Mouse (Mus musculus): Measurements from ENCODE around the gene Adrm1. TPM values are rescaled to one million over a fixed set of nuclear protein-coding genes. Genes with fewer than 3 reads are reported as not detected.
A peak's percentile ranks its signal among the peaks of the same experiment; 100 is the strongest.

Adrm1 gene
- total and polyA plus RNA-seq, 3 experiments, result 116 to 148 (median 127) TPM

DNA sequence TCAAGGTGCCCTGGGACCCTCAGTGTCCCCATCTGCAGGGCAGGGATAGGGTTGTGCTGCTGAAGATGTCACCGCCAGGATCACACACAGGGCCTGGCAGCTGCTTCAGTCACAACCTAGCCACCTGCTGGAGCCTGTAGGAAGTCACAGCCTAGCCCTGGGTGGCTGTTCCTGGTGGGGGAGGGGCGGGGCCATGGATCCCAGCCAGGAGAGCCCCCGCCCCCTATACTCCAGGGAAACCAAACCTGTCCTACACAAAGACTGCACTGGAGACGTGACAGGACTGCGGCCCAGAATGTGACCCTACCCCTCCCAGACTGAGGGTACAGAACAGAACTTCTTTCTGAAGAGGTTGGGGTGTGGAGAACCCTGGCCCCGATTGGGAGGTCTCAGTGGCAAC is 51.0 kb downstream of the Adrm1 start:
- Histone ChIP-seq H3K27me3 (replicated peaks) (peaks cover 93% of the 10 kb centered on the region), H3K4me1 (ENCODE audit: control insufficient read depth in 1 of 2, insufficient read depth in 2 of 2) (peaks cover 2 to 4% of the 10 kb centered on the region in 2 experiments; a peak in 2 of 4 replicates), H3K4me2 (ENCODE audit: insufficient read depth, low read depth, poor library complexity, severe bottlenecking) (no peak overlapping the region), H3K9me3 (replicated peaks; ENCODE audit: low read length) (no peaks in the 10 kb centered on the region), H3K27ac (ENCODE audit: insufficient read depth, low read depth) (no peak overlapping the region), H3K4me3 (replicated peaks in 1 of 3; ENCODE audit: low read depth in 2 of 3, low read length in 2 of 3, poor library complexity in 1 of 3) (no peak overlapping the region), H3K9ac (ENCODE audit: insufficient read depth, low read depth) (no peak overlapping the region), H3K79me2 (replicated peaks; ENCODE audit: control insufficient read depth, extremely low read depth, insufficient read depth, poor library complexity, severe bottlenecking) (no peaks in the 10 kb centered on the region), H3K36me3 (replicated peaks in 1 of 2; ENCODE audit: control insufficient read depth in 1 of 2, insufficient read depth in 1 of 2, low read length in 1 of 2) (no peaks in the 10 kb centered on the region)
- no peak for DNase-seq (ENCODE audit: extremely low read depth)
- TF ChIP-seq SMC3 (IDR thresholded peaks at IDR 0.05; ENCODE audit: low read depth, low read length) (peak; percentile 15; the same call in 1 of the 2 replicates), USF2 (conservative IDR thresholded peaks at IDR 0.05; ENCODE audit: low read depth, low read length) (no peak), CHD1 (IDR thresholded peaks at IDR 0.05; ENCODE audit: low read depth, low read length) (no peak), JUND (conservative IDR thresholded peaks at IDR 0.05; ENCODE audit: low read depth, low read length) (no peak), POLR2AphosphoS2 (IDR thresholded peaks at IDR 0.05; ENCODE audit: low read depth, low read length) (no peak), CTCF (conservative IDR thresholded peaks at IDR 0.05 in 1 of 2, IDR thresholded peaks at IDR 0.05 in 1 of 2; ENCODE audit: low read depth in 2 of 2, low read length in 2 of 2) (peak in 1 of 2 experiments; percentile 36; a peak in 2 of 4 replicates), MAX (IDR thresholded peaks at IDR 0.05; ENCODE audit: low read length) (no peak), CHD2 (IDR thresholded peaks at IDR 0.05; ENCODE audit: low read length) (no peak), MAFK (IDR thresholded peaks at IDR 0.05; ENCODE audit: insufficient replicate concordance, low read length) (no peak)
- in situ Hi-C loops (cut with MboI; ENCODE audit: low pct_ligation_motif_present, low pct_unique_long_range_greater_than_20kb, low sequenced_read_pairs) (no loop called here), dilution Hi-C loops (cut with MboI; ENCODE audit: extremely low pct_ligation_motif_present, extremely low pct_unique_long_range_greater_than_20kb, low sequenced_read_pairs) (no loop called here)

DNA sequence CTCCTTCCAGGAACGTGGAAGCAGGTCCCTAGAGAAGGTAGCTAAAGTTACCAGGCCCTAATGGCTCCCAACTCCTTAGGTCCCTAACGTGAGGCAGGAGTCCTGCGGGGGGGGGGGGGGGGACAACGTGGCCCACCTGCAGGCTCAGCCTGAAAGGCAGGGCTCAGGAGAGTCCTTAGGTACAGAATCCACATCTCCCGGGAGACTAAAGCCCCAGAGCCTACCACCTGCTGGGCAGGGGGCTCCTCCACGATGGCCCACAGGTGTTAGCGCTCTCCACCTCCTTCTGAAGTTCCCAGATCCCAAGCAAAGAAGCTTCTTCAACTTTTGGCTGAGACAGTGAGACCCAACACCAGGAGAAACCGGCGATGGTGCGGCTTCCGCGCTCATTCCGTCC is 53.4 kb downstream of the Adrm1 start:
- no peak overlapping the region for H3K4me2 ChIP-seq (ENCODE audit: insufficient read depth, low read depth, poor library complexity, severe bottlenecking)
- dilution Hi-C loops (cut with MboI; ENCODE audit: extremely low pct_ligation_motif_present, extremely low pct_unique_long_range_greater_than_20kb, low sequenced_read_pairs), result no loop called here
- no peak for DNase-seq (ENCODE audit: extremely low read depth)
- H3K9me3 ChIP-seq (replicated peaks; ENCODE audit: low read length), result no peaks in the 10 kb centered on the region
- H3K79me2 ChIP-seq (replicated peaks; ENCODE audit: control insufficient read depth, extremely low read depth, insufficient read depth, poor library complexity, severe bottlenecking), result no peaks in the 10 kb centered on the region
- H3K27me3 ChIP-seq (replicated peaks), result peaks cover 93% of the 10 kb centered on the region
- H3K36me3 ChIP-seq (replicated peaks in 1 of 2; ENCODE audit: control insufficient read depth in 1 of 2, insufficient read depth in 1 of 2, low read length in 1 of 2), result no peaks in the 10 kb centered on the region
- H3K4me1 ChIP-seq (ENCODE audit: control insufficient read depth in 1 of 2, insufficient read depth in 2 of 2), result peaks cover 4 to 7% of the 10 kb centered on the region in 2 experiments; a peak in 2 of 4 replicates
- in situ Hi-C loops (cut with MboI; ENCODE audit: low pct_ligation_motif_present, low pct_unique_long_range_greater_than_20kb, low sequenced_read_pairs), result loop anchor here (5.0 kb wide), 1 partner anchor 32 kb away; no protein-coding TSS in a partner anchor
- H3K27ac ChIP-seq (ENCODE audit: insufficient read depth, low read depth), result no peak overlapping the region
- no peak for TF ChIP-seq JUND (conservative IDR thresholded peaks at IDR 0.05; ENCODE audit: low read depth, low read length)
- TF ChIP-seq BHLHE40 (IDR thresholded peaks at IDR 0.05; ENCODE audit: low read depth, low read length), result no peak
- TF ChIP-seq MEF2A (IDR thresholded peaks at IDR 0.05; ENCODE audit: borderline replicate concordance, low read depth, low read length), result no peak
- TF ChIP-seq CHD1 (IDR thresholded peaks at IDR 0.05; ENCODE audit: low read depth, low read length), result no peak
- TF ChIP-seq SMC3 (IDR thresholded peaks at IDR 0.05; ENCODE audit: low read depth, low read length), result no peak
- no peak for TF ChIP-seq TCF12 (IDR thresholded peaks at IDR 0.05; ENCODE audit: low read depth, low read length)
- no peak overlapping the region for H3K9ac ChIP-seq (ENCODE audit: insufficient read depth, low read depth)
- no peak overlapping the region for H3K4me3 ChIP-seq (replicated peaks in 1 of 3; ENCODE audit: low read depth in 2 of 3, low read length in 2 of 3, poor library complexity in 1 of 3)
